Mouse (Mus musculus) heart, adult 9 months (tissue): Measurements from ENCODE around the gene Ppp1r3d.

ENCODE experiments used
- DNase-seq, 2 experiments: peaks; one replicate each; pipeline ENCODE4 v3.0.0; 2022; ENCODE audit warnings: low spot score in 2 of 2

The Ppp1r3d gene

GRCm38 (mm10) chr2:178414261-178415149 is at the start of gene Ppp1r3d, which contains the start of gene Fam217b:
Gene Ppp1r3d (minus strand): TSS chr2:178414472.
Gene Fam217b (plus strand): TSS chr2:178414524.
- peak; percentile 56 to 77 for DNase-seq

- no peak for DNase-seq
Measured at GRCm38 (mm10) chr2:178460353-178460752, 46.1 kb upstream of the Ppp1r3d start.

GRCm38 (mm10) chr2:178457414-178457813 is 43.1 kb upstream of the Ppp1r3d start:
- no peak for DNase-seq

- no peak for DNase-seq
Measured at GRCm38 (mm10) chr2:178454664-178455516, 40.6 kb upstream of the Ppp1r3d start.

- no peak for DNase-seq
Measured at GRCm38 (mm10) chr2:178450961-178451360, 36.7 kb upstream of the Ppp1r3d start.

- DNase-seq: no peak
Measured at GRCm38 (mm10) chr2:178450236-178450635, 36.0 kb upstream of the Ppp1r3d start.

GRCm38 (mm10) chr2:178449386-178449785 is 35.1 kb upstream of the Ppp1r3d start:
- no peak for DNase-seq

- no peak for DNase-seq
Measured at GRCm38 (mm10) chr2:178437311-178437710, 23.0 kb upstream of the Ppp1r3d start.

GRCm38 (mm10) chr2:178433903-178434302 is 19.6 kb upstream of the Ppp1r3d start:
- no peak for DNase-seq

GRCm38 (mm10) chr2:178433495-178433894 is 19.2 kb upstream of the Ppp1r3d start:
- no peak for DNase-seq

- DNase-seq: no peak
Measured at GRCm38 (mm10) chr2:178430231-178430630, 16.0 kb upstream of the Ppp1r3d start, which contains the start of gene Cdh26. Gene Cdh26 (plus strand): TSS chr2:178430531.

- no peak for DNase-seq
Measured at GRCm38 (mm10) chr2:178429426-178429825, 15.2 kb upstream of the Ppp1r3d start.

- no peak for DNase-seq
Measured at GRCm38 (mm10) chr2:178428676-178429075, 14.4 kb upstream of the Ppp1r3d start.

- DNase-seq: no peak
Measured at GRCm38 (mm10) chr2:178428183-178428582, 13.9 kb upstream of the Ppp1r3d start.

- DNase-seq: no peak
Measured at GRCm38 (mm10) chr2:178427181-178427580, 12.9 kb upstream of the Ppp1r3d start.

GRCm38 (mm10) chr2:178426229-178426628 is 12.0 kb upstream of the Ppp1r3d start:
- DNase-seq: no peak

GRCm38 (mm10) chr2:178423223-178423622 is 9.0 kb upstream of the Ppp1r3d start:
- no peak for DNase-seq

GRCm38 (mm10) chr2:178422186-178422585 is 7.9 kb upstream of the Ppp1r3d start:
- no peak for DNase-seq

- DNase-seq: no peak
Measured at GRCm38 (mm10) chr2:178421603-178422002, 7.3 kb upstream of the Ppp1r3d start.

GRCm38 (mm10) chr2:178420576-178420975 is 6.3 kb upstream of the Ppp1r3d start:
- no peak for DNase-seq

GRCm38 (mm10) chr2:178416970-178417369 is 2.7 kb upstream of the Ppp1r3d start:
- DNase-seq: peak in 1 of 2 experiments; percentile 13

GRCm38 (mm10) chr2:178416427-178416826 is 2.2 kb upstream of the Ppp1r3d start:
- no peak for DNase-seq

GRCm38 (mm10) chr2:178415150-178415448 is 827 bp upstream of the Ppp1r3d start:
- no peak for DNase-seq
